ENCODE assay signal across 18 mouse cellular contexts in genomic region chr12:108430964-108431363, GRCm38 (mm10).
A peak's percentile ranks its signal among the peaks of the same experiment; 100 is the strongest.
DNase-seq lines count a peak whose midpoint lies in the region; ATAC-seq and TF ChIP-seq lines count a peak whose summit lies in the region.
"Had no signal": no experiment of that assay in that cellular context is flagged by ENCODE, and none has a peak within 500 bp of the region (broad histone marks: within the 10 kb centered on the region; RNA-seq: fewer than 3 reads in every experiment).

No protein-coding gene starts in this region.

- no peak for TF ChIP-seq EP300 in stomach, postnatal 0 days (optimal IDR thresholded peaks at IDR 0.05)

- H3K4me2 ChIP-seq in forebrain, embryonic 12.5 days = no peak overlapping the region
- H3K4me2 ChIP-seq in forebrain, postnatal 0 days (ENCODE audit: low read depth) = no peak overlapping the region
- no peak overlapping the region for H3K4me2 ChIP-seq in lung, embryonic 14.5 days
- H3K4me2 ChIP-seq in stomach, embryonic 14.5 days (replicated peaks; ENCODE audit: low read depth, low read length) = no peak overlapping the region
- no peak overlapping the region for H3K4me2 ChIP-seq in stomach, postnatal 0 days (replicated peaks; ENCODE audit: low read depth)
- H3K4me2 ChIP-seq in stomach, embryonic 16.5 days (ENCODE audit: low read depth, low read length) = no peak overlapping the region
- H3K4me2 ChIP-seq: limb, embryonic 13.5 days; liver, embryonic 12.5 days had no signal

- DNase-seq in forebrain, postnatal 0 days = no peak
- peak; percentile 79 for DNase-seq in lung, embryonic 14.5 days
- DNase-seq in lung, adult 18-20 months = no peak
- DNase-seq in stomach, postnatal 0 days (ENCODE audit: low spot score) = no peak
- DNase-seq in kidney, adult 9 months = no peak
- DNase-seq: adrenal gland, postnatal 14 days; cerebellum, adult 2 months; cerebellum, postnatal 25 days; layer of hippocampus, adult 9-11 months; right cerebral cortex, postnatal 14 days; thymus, adult 18-20 months; thymus, postnatal 36 days had no signal

- no peak for TF ChIP-seq CTCF in forebrain, postnatal 0 days (IDR thresholded peaks at IDR 0.05; ENCODE audit: low read depth)
- TF ChIP-seq CTCF in lung, embryonic 14.5 days (IDR thresholded peaks at IDR 0.05; ENCODE audit: low read depth) = no peak
- no peak for TF ChIP-seq CTCF in stomach, postnatal 0 days (IDR thresholded peaks at IDR 0.05; ENCODE audit: low read depth)

- H3K27ac ChIP-seq in forebrain, embryonic 12.5 days = peak overlapping the region; percentile 27; the same call in 1 of the 2 replicates
- no peak overlapping the region for H3K27ac ChIP-seq in forebrain, postnatal 0 days (ENCODE audit: low read depth, low read length)
- H3K27ac ChIP-seq in lung, embryonic 14.5 days (ENCODE audit: low read depth) = no peak overlapping the region; the same call in 1 of the 2 replicates
- peak overlapping the region; percentile 39; the same call in 1 of the 2 replicates for H3K27ac ChIP-seq in stomach, embryonic 14.5 days (ENCODE audit: low read length)
- H3K27ac ChIP-seq in stomach, postnatal 0 days (replicated peaks) = no peak overlapping the region
- 0 out of 2 replicates have a peak overlapping the region, but pooled peaks have one; percentile 22 for H3K27ac ChIP-seq in stomach, embryonic 16.5 days (ENCODE audit: low read length)
- H3K27ac ChIP-seq: heart, embryonic 10.5 days; limb, embryonic 13.5 days; liver, embryonic 12.5 days had no signal

- WGBS in forebrain, embryonic 12.5 days = 66% methylated on average over 3 of the region's 3 CpGs
- WGBS in forebrain, postnatal 0 days = 74% methylated on average over 3 of the region's 3 CpGs
- 44% methylated on average over 3 of the region's 3 CpGs for WGBS in lung, embryonic 14.5 days
- WGBS in stomach, embryonic 14.5 days = 49% methylated on average over 3 of the region's 3 CpGs
- 53% methylated on average over 3 of the region's 3 CpGs for WGBS in stomach, postnatal 0 days
- 46% methylated on average over 3 of the region's 3 CpGs for WGBS in stomach, embryonic 16.5 days

- H3K9me3 ChIP-seq in forebrain, embryonic 12.5 days = no peaks in the 10 kb centered on the region
- H3K9me3 ChIP-seq in forebrain, postnatal 0 days (ENCODE audit: low read length) = no peaks in the 10 kb centered on the region
- no peaks in the 10 kb centered on the region for H3K9me3 ChIP-seq in lung, embryonic 14.5 days (ENCODE audit: low read depth, low read length)
- H3K9me3 ChIP-seq in stomach, embryonic 14.5 days (ENCODE audit: control insufficient read depth, low read depth, low read length) = no peaks in the 10 kb centered on the region
- no peaks in the 10 kb centered on the region for H3K9me3 ChIP-seq in stomach, postnatal 0 days (ENCODE audit: control insufficient read depth, low read length)
- no peaks in the 10 kb centered on the region for H3K9me3 ChIP-seq in stomach, embryonic 16.5 days (replicated peaks; ENCODE audit: control insufficient read depth, low read length)
- H3K9me3 ChIP-seq: heart, embryonic 10.5 days; limb, embryonic 13.5 days; liver, embryonic 12.5 days had no signal

- 0 out of 2 replicates have a peak, but pooled peaks cover 2% of the 10 kb centered on the region for H3K36me3 ChIP-seq in forebrain, embryonic 12.5 days (replicated peaks)
- H3K36me3 ChIP-seq in forebrain, postnatal 0 days (ENCODE audit: insufficient read depth) = no peaks in the 10 kb centered on the region
- H3K36me3 ChIP-seq in lung, embryonic 14.5 days (ENCODE audit: insufficient read depth) = no peaks in the 10 kb centered on the region
- no peaks in the 10 kb centered on the region for H3K36me3 ChIP-seq in stomach, embryonic 14.5 days (ENCODE audit: control insufficient read depth, insufficient read depth, low read length)
- H3K36me3 ChIP-seq in stomach, postnatal 0 days (ENCODE audit: control insufficient read depth, insufficient read depth, low read length) = no peaks in the 10 kb centered on the region
- H3K36me3 ChIP-seq in stomach, embryonic 16.5 days (ENCODE audit: control insufficient read depth, insufficient read depth, low read length) = no peaks in the 10 kb centered on the region
- H3K36me3 ChIP-seq: heart, embryonic 10.5 days; limb, embryonic 13.5 days; liver, embryonic 12.5 days had no signal

- H3K27me3 ChIP-seq in forebrain, embryonic 12.5 days = no peaks in the 10 kb centered on the region; the same call in 1 of the 2 replicates
- H3K27me3 ChIP-seq in forebrain, postnatal 0 days (ENCODE audit: insufficient read depth, low read length) = no peaks in the 10 kb centered on the region
- no peaks in the 10 kb centered on the region for H3K27me3 ChIP-seq in lung, embryonic 14.5 days (ENCODE audit: insufficient read depth, low read length)
- H3K27me3 ChIP-seq in stomach, embryonic 14.5 days (ENCODE audit: control insufficient read depth, insufficient read depth, low read length) = no peaks in the 10 kb centered on the region
- H3K27me3 ChIP-seq in stomach, postnatal 0 days (ENCODE audit: control insufficient read depth, insufficient read depth, low read length) = no peaks in the 10 kb centered on the region
- H3K27me3 ChIP-seq in stomach, embryonic 16.5 days (ENCODE audit: control insufficient read depth, insufficient read depth, low read length) = no peaks in the 10 kb centered on the region

- H3K4me3 ChIP-seq in forebrain, embryonic 12.5 days (replicated peaks) = no peak overlapping the region
- no peak overlapping the region for H3K4me3 ChIP-seq in forebrain, postnatal 0 days (ENCODE audit: low read depth, low read length)
- no peak overlapping the region for H3K4me3 ChIP-seq in lung, embryonic 14.5 days (ENCODE audit: low read depth, low read length)
- H3K4me3 ChIP-seq in stomach, embryonic 14.5 days (ENCODE audit: low read depth, low read length) = no peak overlapping the region
- H3K4me3 ChIP-seq in stomach, postnatal 0 days (ENCODE audit: low read depth, low read length) = no peak overlapping the region
- H3K4me3 ChIP-seq in stomach, embryonic 16.5 days (replicated peaks; ENCODE audit: low read length) = no peak overlapping the region
- H3K4me3 ChIP-seq: heart, embryonic 10.5 days; limb, embryonic 13.5 days; liver, embryonic 12.5 days had no signal

- no peak for ATAC-seq in forebrain, embryonic 12.5 days (ENCODE audit: low FRiP score)
- no peak for ATAC-seq in forebrain, postnatal 0 days
- peak; percentile 67; the same call in 1 of the 2 replicates for ATAC-seq in lung, embryonic 14.5 days (ENCODE audit: insufficient read depth)
- no peak for ATAC-seq in stomach, embryonic 14.5 days (ENCODE audit: insufficient number of reproducible peaks, insufficient read depth, low FRiP score, low read depth)
- no peak for ATAC-seq in stomach, postnatal 0 days (ENCODE audit: low FRiP score, low TSS enrichment)
- ATAC-seq in stomach, embryonic 16.5 days (ENCODE audit: insufficient read depth, low FRiP score) = no peak
- ATAC-seq: liver, embryonic 12.5 days had no signal

- H3K9ac ChIP-seq in forebrain, embryonic 12.5 days = no peak overlapping the region
- no peak overlapping the region for H3K9ac ChIP-seq in forebrain, postnatal 0 days
- no peak overlapping the region for H3K9ac ChIP-seq in lung, embryonic 14.5 days
- no peak overlapping the region for H3K9ac ChIP-seq in stomach, embryonic 14.5 days (replicated peaks; ENCODE audit: low read depth, low read length)
- H3K9ac ChIP-seq in stomach, postnatal 0 days (ENCODE audit: low read length) = no peak overlapping the region
- H3K9ac ChIP-seq in stomach, embryonic 16.5 days (ENCODE audit: low read length) = no peak overlapping the region
- H3K9ac ChIP-seq: limb, embryonic 13.5 days; liver, embryonic 12.5 days had no signal

- peaks cover 44% of the 10 kb centered on the region for H3K4me1 ChIP-seq in forebrain, embryonic 12.5 days
- peaks cover 30% of the 10 kb centered on the region for H3K4me1 ChIP-seq in forebrain, postnatal 0 days (ENCODE audit: insufficient read depth)
- peaks cover 20% of the 10 kb centered on the region for H3K4me1 ChIP-seq in lung, embryonic 14.5 days (ENCODE audit: insufficient read depth)
- H3K4me1 ChIP-seq in stomach, embryonic 14.5 days (ENCODE audit: control insufficient read depth, insufficient read depth, low read length) = peaks cover 28% of the 10 kb centered on the region
- H3K4me1 ChIP-seq in stomach, postnatal 0 days (replicated peaks; ENCODE audit: control insufficient read depth, insufficient read depth) = peaks cover 2% of the 10 kb centered on the region; the same call in 1 of the 2 replicates
- H3K4me1 ChIP-seq in stomach, embryonic 16.5 days (ENCODE audit: control insufficient read depth, insufficient read depth, low read length) = peaks cover 39% of the 10 kb centered on the region
- H3K4me1 ChIP-seq: liver, embryonic 12.5 days had no signal

Comparison
In these comparisons a context has a peak if more than half of its experiments do, and no peak if none do; other contexts are left out.
1. H3K27ac ChIP-seq: peak in forebrain, embryonic 12.5 days (single experiment), stomach, embryonic 14.5 days (single experiment) and stomach, embryonic 16.5 days (single experiment); none in forebrain, postnatal 0 days (single experiment), lung, embryonic 14.5 days (single experiment) and stomach, postnatal 0 days (single experiment).